Mouse (Mus musculus) spleen, adult 2 months (tissue): ENCODE data around the gene Aldh4a1. TPM values are rescaled to one million over a fixed set of nuclear protein-coding genes. Genes with fewer than 3 reads are reported as not detected.

Experiments used
- DNase-seq, 2 experiments: peaks; one replicate each; pipeline versions ENCODE4 v3.0.0 to v3.0.0-alpha.2; 2012 to 2021; ENCODE audit warnings: low spot score in 2 of 2, low read depth in 1 of 2
- H3K27ac ChIP-seq: fragments of 200-500 bp; 2 replicates; pipeline ENCODE4 v1.5.1; 2012; ENCODE audit warnings: low read length, inconsistent platforms; ENCODE audit not compliant: insufficient read depth
- H3K27me3 ChIP-seq: fragments of 200-500 bp; 2 replicates; pipeline ENCODE4 v1.6.1; 2012; ENCODE audit warnings: mild to moderate bottlenecking, moderate library complexity, low read length, inconsistent platforms; ENCODE audit not compliant: control insufficient read depth, insufficient read depth
- H3K36me3 ChIP-seq: fragments of 200-500 bp; 2 replicates; pipeline ENCODE4 v1.6.1; 2012; ENCODE audit warnings: mild to moderate bottlenecking, low read length, inconsistent platforms; ENCODE audit not compliant: control insufficient read depth, insufficient read depth
- H3K4me1 ChIP-seq: fragments of 200-500 bp; 2 replicates; pipeline ENCODE4 v1.6.1; 2011; ENCODE audit warnings: inconsistent platforms; ENCODE audit not compliant: control insufficient read depth, insufficient read depth, insufficient read length
- H3K4me3 ChIP-seq: fragments of 200-500 bp; 2 replicates; pipeline ENCODE4 v1.5.1; 2011; ENCODE audit warnings: mild to moderate bottlenecking, inconsistent platforms; ENCODE audit not compliant: insufficient read depth, insufficient read length; ENCODE audit errors: extremely low read depth
- CTCF ChIP-seq: fragments of 200-500 bp; IDR thresholded peaks from 2 replicates; pipeline ENCODE4 v1.5.1; 2011; ENCODE audit warnings: mild to moderate bottlenecking, inconsistent platforms; ENCODE audit not compliant: insufficient read depth, insufficient read length, insufficient replicate concordance; ENCODE audit errors: extremely low read depth
- POLR2A ChIP-seq: fragments of 200-500 bp; IDR thresholded peaks from 2 replicates; pipeline ENCODE4 v1.6.1; 2011; ENCODE audit warnings: low read depth, low read length, inconsistent platforms
- WGBS: fragments of 180-500 bp; shearing (Covaris S2); methylation state at CpG from one replicate; pipeline ENCODE4 v1.1.7; 2018; 5-methylcytosine and 5-hydroxymethylcytosine counted together
- polyA plus RNA-seq: library from polyadenylated mRNA; depleted of rRNA; stranded (reverse); fragments of >200 nt; gene quantifications from 2 replicates; pipeline ENCODE4 v1.2.3, GENCODE M21; 2012

Aldh4a1 gene
- polyA plus RNA-seq, 1 experiment, result 18.9 TPM

GRCm38 (mm10) chr4:139576251-139576880, 46.3 kb upstream of the Aldh4a1 start:
- TF ChIP-seq CTCF (no peak), POLR2A (no peak)
- no peak for DNase-seq
- 89% methylated on average over 14 of the region's 14 CpGs for WGBS
- Histone ChIP-seq H3K27ac (no peak overlapping the region), H3K4me3 (peak overlapping the region; percentile 12; the same call in 1 of the 2 replicates), H3K4me1 (peaks cover 12% of the 10 kb centered on the region), H3K27me3 (0 out of 2 replicates have a peak, but pooled peaks cover 4% of the 10 kb centered on the region), H3K36me3 (no peaks in the 10 kb centered on the region)

DNA sequence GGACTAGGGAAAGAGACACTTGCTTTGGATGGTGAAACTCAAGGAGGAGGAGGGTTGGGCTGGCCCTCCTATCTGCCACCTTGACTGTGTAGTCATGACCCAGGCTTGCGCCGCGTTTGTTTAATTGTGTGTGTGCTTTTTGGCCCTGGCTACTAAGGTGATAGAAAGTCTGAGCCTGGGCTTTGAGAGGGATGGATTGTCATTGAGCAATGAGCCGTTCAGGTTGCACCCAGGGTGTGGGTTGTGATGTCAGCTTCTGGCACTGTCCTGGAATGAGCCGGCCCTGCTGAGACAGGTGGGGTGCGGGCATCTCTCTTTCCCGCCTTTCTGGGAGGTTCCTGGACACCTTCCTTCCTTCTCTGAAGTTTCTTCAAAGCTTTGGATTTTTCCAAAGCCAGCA, 45.7 kb upstream of the Aldh4a1 start:
- WGBS, result 90% methylated on average over 7 of the region's 7 CpGs
- no peaks in the 10 kb centered on the region for H3K36me3 ChIP-seq
- H3K4me1 ChIP-seq, result peaks cover 15% of the 10 kb centered on the region
- no peak overlapping the region for H3K4me3 ChIP-seq
- H3K27me3 ChIP-seq, result 0 out of 2 replicates have a peak, but pooled peaks cover 4% of the 10 kb centered on the region
- no peak overlapping the region for H3K27ac ChIP-seq
- DNase-seq, result no peak
- TF ChIP-seq POLR2A (no peak), CTCF (no peak)

DNA sequence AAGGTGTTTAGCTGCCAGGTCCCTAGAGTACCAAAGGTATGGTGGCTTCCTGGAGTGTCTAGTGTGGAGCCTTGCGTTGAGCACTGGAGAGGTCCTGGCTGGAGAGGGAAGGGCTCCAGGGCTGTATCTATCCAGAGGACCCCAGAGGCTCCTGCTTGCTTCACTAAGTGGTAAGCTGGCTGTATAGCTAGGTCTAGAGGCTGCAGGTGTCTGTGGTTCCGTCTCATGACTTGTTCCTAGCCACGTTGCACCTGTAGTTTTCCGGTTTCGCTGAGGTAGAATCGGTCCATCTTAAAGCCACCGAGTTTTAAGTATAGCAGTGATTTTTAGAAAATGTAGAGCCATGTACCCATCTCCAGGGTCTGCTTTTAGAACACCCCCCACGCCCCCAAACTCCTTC, 44.3 kb upstream of the Aldh4a1 start:
- no peaks in the 10 kb centered on the region for H3K36me3 ChIP-seq
- 59% methylated on average over 8 of the region's 8 CpGs for WGBS
- TF ChIP-seq CTCF (no peak), POLR2A (no peak)
- no peak overlapping the region for H3K4me3 ChIP-seq
- peaks cover 19% of the 10 kb centered on the region for H3K4me1 ChIP-seq
- H3K27ac ChIP-seq, result no peak overlapping the region
- no peak for DNase-seq
- 0 out of 2 replicates have a peak, but pooled peaks cover 4% of the 10 kb centered on the region for H3K27me3 ChIP-seq

DNA sequence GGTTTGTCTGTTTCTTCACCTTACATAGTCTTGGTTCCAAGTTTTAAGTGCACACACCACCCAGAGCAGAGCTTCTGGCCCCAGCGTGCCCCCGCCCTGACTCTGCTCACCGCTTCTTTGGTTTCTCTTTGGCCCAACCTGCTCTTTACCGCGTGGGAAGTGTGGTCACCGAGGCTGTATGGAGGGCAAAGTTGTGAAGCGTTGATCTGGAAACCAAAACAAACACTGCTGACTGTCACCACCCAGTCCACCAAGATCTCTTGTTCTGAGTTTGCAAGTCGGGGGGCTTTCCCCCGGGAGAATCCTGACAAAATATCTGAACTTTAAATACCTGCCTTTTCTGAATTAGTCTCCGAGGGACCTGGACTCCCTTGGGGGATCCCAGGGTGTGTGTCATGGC, 43.7 kb upstream of the Aldh4a1 start:
- H3K27me3 ChIP-seq, result 0 out of 2 replicates have a peak, but pooled peaks cover 4% of the 10 kb centered on the region
- no peak overlapping the region for H3K4me3 ChIP-seq
- DNase-seq, result peak in 1 of 2 experiments; percentile 54
- no peaks in the 10 kb centered on the region for H3K36me3 ChIP-seq
- H3K4me1 ChIP-seq, result peaks cover 19% of the 10 kb centered on the region
- TF ChIP-seq CTCF, result no peak
- TF ChIP-seq POLR2A, result no peak
- 8% methylated on average over 10 of the region's 10 CpGs for WGBS
- H3K27ac ChIP-seq, result peak overlapping the region; percentile 54; the same call in 1 of the 2 replicates

GRCm38 (mm10) chr4:139579466-139579865, 43.2 kb upstream of the Aldh4a1 start:
- H3K27ac ChIP-seq, result peak overlapping the region; percentile 54
- 0 out of 2 replicates have a peak, but pooled peaks cover 4% of the 10 kb centered on the region for H3K27me3 ChIP-seq
- no peaks in the 10 kb centered on the region for H3K36me3 ChIP-seq
- no peak overlapping the region for H3K4me3 ChIP-seq
- DNase-seq, result no peak
- H3K4me1 ChIP-seq, result peaks cover 19% of the 10 kb centered on the region
- TF ChIP-seq POLR2A, result no peak
- no peak for TF ChIP-seq CTCF
- WGBS, result 16% methylated on average over 6 of the region's 6 CpGs

DNA sequence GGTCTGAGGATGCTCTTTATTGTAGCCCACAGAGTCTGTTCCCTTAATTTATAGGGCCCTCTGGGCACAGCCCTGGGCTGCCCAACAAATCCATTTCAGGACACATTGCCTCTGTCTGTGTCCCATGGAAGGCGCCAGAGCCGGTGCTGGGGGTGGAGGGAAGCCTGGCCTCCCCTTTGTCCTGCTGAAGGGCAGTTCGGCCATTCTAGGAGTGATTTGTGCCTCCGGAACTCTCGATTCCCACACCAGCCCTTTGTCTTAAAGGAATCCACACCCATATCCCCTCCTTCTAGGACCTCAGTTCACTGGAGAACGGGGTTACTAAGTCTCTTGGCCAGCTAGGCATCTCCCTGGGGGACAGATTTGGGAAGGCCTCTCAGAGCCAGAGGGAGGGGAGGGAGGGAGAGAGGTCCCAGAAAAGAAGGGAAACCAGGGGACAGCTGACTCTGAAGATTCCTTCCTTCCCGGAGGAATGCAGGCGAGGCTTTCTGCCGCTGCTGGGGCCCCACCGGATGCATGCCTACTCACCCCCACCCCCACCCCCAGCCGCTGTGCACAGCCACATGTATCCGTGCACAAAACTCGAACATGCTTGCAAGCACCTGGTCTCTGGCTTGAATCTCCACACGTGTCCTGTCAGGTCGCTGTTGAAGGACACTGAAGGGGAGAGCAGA, 41.9 kb upstream of the Aldh4a1 start:
- WGBS, result 45% methylated on average over 15 of the region's 15 CpGs
- peak overlapping the region; percentile 16; the same call in 1 of the 2 replicates for H3K4me3 ChIP-seq
- no peak for DNase-seq
- H3K4me1 ChIP-seq, result peaks cover 14% of the 10 kb centered on the region; the same call in 1 of the 2 replicates
- peak overlapping the region; percentile 43; the same call in 1 of the 2 replicates for H3K27ac ChIP-seq
- no peaks in the 10 kb centered on the region for H3K36me3 ChIP-seq
- 0 out of 2 replicates have a peak, but pooled peaks cover 1% of the 10 kb centered on the region for H3K27me3 ChIP-seq
- TF ChIP-seq CTCF, result no peak
- TF ChIP-seq POLR2A, result no peak
